Mouse (Mus musculus) kidney, postnatal 10 days (tissue): ENCODE measurements around the gene Sin3a.
A peak's percentile ranks its signal among the peaks of the same experiment; 100 is the strongest.

Source experiments
- DNase-seq: peaks from one replicate; pipeline ENCODE4 v3.0.0; 2021; ENCODE audit warnings: mixed read lengths

Gene Sin3a

DNA sequence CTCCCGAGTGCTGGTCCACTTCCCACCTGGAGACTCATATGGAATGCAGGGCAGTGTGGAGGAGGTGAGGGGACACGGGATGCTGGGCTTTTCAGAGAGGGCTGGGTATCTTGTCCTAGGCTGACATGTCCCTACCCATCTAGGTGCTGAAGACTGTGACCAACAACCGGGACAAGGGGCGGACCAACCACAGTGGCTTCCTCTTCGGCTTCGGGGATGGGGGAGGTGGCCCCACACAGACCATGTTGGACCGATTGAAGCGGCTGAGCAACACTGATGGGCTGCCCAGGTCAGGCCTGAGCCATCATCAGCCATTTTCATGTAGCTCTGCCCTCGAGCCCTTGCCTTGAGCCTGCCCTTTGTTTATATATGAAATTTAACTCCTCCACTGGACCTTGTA is 65.9 kb downstream of the Sin3a start:
- no peak for DNase-seq

DNA sequence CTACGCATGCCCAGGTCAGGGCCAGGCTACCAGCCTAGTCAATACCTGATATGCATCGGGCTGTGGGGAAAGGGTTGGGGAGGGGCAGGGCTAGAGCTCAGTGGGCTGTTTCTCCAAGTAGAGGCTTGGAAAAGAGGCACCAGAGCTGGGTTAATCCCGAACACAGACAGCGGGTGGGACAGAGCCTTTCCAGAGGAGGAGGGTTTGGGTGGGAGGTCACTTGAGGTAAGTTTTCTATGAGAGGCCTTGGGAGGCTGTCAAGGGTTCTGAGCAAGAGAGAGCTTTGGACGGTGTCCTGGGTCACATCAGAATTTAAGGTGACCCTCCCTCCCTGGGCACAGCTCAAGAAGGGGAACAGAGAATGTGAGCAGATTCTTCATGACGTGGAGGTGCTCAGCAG is 66.7 kb downstream of the Sin3a start:
- DNase-seq: no peak

- DNase-seq: no peak
These were observed 67.3 kb downstream of the Sin3a start for GRCm38 (mm10) chr9:57139110-57139509.

DNA sequence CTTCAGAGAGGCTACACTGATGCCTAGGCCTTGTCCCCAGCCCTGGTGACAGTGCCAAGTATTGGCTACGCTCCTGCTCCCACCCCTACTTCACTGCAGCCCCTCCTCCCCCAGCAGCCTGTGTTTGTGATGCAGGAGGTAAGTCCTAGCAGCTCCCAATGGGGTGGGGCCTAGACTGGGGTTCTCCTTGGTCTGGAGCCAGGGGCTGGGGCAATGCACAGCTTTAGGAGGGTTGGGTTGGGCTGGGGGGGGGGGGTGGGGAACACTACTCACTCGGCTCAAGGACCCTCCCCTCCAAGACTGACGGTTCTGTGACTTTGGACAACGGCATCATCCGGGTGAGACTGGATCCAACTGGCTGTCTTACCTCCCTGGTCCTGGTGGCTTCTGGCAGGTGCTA is 67.7 kb downstream of the Sin3a start:
- no peak for DNase-seq

DNA sequence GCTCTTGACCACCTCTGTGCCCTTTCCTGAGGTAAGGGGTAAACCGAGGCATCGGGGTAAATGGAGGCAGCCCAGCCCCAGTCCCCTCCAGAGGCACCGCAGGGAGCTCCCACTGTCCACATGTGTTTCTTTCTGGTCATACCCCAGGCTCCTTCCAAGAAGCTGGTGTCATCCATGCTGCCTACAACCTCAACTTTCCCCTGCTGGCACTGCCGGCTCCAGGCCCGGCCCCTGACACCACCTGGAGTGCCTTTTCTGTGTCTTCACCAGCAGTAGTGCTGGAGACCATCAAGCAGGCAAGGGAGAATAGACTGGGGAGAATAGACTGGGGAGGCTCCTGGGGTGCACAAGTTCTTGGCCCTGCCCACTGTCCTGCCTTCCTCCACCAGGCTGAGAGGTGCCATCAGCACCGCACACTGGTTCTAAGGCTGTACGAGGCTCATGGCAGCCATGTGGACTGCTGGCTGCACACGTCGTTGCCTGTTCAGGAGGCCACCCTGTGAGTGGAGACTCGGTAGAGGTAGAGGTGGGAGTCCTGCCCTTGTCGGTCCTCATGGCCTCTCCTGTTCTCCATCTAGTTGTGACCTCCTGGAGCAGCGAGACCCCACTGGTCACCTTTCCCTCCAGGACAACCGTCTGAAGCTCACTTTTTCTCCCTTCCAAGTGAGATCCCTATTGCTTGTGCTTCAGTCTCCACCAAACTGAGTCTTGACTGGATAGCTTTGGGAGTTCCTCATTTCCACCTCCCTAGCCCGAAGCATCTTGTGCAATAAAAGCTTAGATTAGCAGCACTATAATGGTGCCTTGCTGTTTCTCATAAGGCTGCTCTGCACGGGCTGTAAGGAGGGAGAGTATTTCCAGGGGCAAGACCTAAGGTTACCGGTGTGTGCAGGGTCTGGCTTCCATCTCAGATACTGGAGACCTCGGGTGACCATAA is 69.8 kb downstream of the Sin3a start:
- DNase-seq: no peak

- DNase-seq: no peak
These were observed 71.4 kb downstream of the Sin3a start for GRCm38 (mm10) chr9:57143212-57143611.

DNA sequence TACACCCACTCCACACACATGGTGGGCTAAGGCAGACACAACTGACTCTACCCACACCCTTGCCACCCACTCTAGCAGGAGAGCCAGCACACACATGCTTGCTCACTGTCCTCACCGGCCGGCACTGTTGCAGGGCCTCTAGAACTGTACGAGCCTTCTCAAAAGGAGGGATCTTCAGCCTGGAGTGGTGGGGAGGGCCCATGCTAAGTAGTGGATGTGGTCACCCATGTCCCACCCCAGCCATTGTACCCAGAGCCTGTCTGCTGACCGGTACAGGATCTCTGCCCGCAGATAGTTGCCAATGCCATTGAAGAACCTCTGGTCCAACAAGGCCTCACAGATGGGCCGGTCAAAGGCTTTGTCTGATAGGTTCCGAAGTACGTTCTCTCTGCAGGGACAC is 73.0 kb downstream of the Sin3a start:
- DNase-seq: no peak

- no peak for DNase-seq
These were observed 74.7 kb downstream of the Sin3a start for GRCm38 (mm10) chr9:57146451-57147066.

DNA sequence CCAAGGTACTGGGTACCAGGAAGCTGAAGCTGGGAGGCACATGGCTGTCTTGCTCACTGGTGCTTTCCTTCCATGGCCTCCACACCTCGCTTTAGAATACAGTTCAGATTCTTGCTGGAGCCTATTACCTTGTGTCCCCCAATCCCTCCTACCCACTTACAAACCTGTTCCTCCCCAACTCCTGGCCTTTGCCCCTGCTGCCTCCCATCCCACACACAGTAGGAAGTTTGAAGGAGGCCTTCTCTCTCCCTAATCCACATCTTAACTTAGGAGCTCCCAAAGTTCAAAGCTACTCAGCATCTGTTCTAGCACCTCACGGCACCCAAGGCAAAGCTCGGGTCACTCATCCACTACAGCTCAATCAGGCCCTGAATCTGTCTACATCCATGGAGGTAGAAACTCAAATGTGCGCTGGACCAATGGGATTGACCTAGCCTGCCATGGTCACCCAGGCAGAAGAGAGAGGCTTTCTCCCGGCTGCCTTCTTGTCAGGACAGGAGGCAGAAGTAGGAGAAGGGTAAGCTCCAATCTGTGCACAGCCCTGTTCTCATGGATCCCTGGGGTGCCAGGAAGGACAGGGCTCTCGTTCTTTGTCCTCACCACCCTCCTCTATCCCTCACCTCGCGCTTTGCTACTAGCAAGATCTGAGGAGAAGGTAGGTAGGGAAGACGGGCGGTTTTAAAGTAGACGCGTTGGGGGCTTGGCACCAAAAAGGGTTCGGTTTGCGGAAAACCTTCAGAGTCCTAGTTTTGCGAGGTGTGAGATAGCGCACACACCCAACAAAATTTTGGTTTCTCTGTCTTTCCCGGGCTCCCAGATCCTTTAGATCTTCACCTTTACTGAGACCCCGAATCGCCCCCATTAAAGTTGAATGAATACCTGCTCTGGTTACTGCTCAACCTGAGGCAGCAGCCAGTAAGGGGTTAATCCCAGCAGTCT is 75.6 kb downstream of the Sin3a start:
- DNase-seq: no peak

DNA sequence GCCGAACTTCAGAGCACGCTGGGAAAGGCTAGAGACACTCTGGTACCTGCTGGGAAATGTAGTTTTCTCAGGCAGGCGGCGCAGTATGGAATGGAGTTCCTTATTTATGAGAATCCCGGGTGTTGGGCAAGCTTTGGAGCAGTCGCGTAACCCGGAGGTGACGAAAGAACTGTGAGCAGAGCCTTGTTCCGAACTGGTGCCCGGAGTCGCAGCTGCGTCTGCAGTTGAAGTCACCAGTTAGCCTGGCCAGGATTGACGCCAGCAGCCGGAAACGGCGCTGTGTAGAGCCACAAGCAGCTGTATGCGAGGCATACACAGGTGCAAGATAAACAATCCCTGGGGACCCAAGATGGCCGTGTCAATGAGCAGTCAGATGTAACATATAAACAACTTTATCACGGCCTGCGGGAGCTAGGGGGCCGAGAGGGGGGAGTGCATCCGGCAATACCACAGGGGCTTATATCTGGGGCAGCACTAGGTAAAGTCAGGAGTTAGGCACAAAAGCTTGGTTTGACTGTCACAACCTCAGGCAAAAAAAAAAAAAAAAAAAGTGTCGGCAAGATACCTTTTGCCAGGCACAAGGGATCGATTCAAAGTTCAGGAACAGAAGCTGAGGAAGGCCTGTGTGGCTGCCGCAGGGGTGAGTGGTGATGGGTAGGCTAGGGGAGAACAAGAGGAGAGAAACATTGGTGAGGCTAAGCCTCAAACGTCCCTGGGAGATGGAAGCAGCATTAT is 76.5 kb downstream of the Sin3a start, which contains the start of gene Neil1:
Neil1 (minus strand) TSS at position 162 of the 735 bp plus-strand sequence.
- DNase-seq: peak; percentile 88

GRCm38 (mm10) chr9:57149021-57149420 is 77.2 kb downstream of the Sin3a start:
- DNase-seq: no peak

- DNase-seq: no peak
These were observed 78.4 kb downstream of the Sin3a start for GRCm38 (mm10) chr9:57150192-57150591.

GRCm38 (mm10) chr9:57152331-57152730 is 80.5 kb downstream of the Sin3a start:
- DNase-seq: no peak

- no peak for DNase-seq
These were observed 84.5 kb downstream of the Sin3a start for GRCm38 (mm10) chr9:57156383-57156782.

DNA sequence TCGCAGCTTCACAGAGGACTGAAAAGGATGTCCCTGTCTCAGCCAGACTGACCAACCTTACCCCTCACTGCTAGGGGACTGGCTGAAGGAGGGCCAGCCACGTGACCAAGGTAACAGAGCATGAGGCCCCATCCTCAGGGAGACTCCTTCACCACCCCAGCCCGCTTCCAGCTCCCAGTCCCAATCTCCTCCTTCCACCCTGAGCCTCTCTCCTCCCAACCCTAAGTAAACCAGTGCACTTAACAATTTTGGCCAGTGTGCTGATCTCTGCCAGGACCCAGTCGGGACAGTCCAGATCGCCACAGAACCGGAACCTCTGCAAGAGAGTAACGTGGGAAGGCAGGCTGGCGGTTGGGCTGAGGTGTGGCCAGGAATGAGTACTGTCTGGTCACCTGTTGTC is 85.0 kb downstream of the Sin3a start:
- no peak for DNase-seq

GRCm38 (mm10) chr9:57157499-57157898 is 85.7 kb downstream of the Sin3a start:
- DNase-seq: no peak

GRCm38 (mm10) chr9:57158013-57158470 is 86.2 kb downstream of the Sin3a start, which contains the start of gene Commd4:
TSS of gene Commd4 (minus strand) at chr9:57158331.
- DNase-seq: peak; percentile 98

DNA sequence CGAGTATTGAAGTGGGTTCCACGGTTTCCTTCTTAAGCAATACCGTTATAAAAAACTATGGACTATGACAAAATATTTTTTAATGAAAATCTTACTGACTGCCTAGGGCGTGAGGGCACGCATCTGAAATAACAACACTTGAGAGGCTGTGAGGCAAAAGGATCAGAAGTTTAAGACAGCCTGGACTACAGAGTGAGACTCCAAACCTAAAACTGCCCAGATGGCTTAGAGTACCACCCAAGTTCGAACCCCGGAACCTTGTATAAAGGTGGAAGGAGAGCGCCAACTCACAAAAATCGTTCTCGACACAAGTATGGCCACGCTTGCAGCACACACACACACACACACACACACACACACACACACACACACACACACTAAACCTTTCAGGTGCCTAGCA is 86.7 kb downstream of the Sin3a start:
- DNase-seq: no peak

DNA sequence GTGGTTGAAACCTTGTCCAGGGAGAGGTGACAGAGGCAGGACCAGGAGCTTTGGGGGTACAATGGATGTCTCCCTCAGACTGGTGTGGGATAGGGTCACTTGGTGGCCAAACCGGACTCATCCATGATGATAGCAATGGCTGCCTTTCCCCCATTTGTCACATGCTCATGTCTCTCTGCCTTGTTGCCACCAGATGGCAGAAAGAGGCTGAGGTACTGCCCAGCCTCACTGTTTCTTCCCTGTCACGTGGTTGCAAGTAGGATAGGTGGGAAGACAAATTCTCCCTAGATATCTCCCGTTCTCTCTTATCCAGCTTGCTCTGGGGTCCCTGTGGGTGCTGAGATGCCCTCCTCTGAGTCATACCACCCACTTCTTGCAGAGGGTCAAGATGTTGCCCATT is 90.7 kb downstream of the Sin3a start:
- DNase-seq: peak; percentile 45

DNA sequence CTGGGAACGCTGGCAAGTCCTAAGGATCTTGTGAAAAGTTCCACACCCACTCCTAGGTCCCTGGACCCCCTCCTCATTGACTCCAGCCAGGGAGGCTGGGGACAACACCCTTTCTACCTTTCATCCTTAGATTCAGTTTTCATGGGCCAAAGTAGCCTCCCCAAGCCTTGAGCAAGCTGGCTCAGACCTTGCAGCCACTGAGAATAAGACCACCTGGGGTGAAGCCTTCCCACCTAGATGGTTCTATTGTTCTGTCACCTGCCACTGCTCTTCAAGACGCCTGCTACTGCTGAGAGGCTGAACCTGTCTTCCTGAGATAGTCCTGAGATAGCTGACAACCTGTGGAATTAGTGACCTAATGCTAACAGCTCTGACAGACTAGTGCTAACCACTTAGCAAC is 91.3 kb downstream of the Sin3a start:
- DNase-seq: no peak

DNA sequence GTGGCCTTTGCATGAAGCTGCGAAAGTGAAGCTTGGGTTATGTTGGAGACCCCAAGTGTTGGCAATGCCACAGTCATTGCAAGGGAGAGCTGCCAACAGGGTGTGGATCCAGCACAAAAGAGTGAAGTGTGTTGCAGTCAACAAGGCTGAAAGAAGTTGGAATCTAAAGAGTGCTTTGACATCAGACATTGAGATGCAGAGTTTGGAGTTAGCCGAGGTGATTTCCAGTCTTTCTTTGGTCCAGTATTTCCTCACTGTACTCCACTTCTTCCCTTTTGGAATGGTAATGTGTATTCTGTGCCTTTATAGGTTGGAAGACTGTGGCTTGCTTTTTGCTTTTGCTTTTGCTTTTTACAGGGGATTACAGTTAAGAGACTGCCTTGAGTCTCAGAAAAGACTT is 94.3 kb downstream of the Sin3a start:
- DNase-seq: no peak

- DNase-seq: no peak
These were observed 96.6 kb downstream of the Sin3a start for GRCm38 (mm10) chr9:57168411-57168810.
